Mouse (Mus musculus): ENCODE results near the gene Gbx1.

GRCm38 (mm10) chr5:24475476-24476241 lies 51.3 kb downstream of the Gbx1 start:
- TF ChIP-seq FLI1 (IDR thresholded peaks at IDR 0.05; ENCODE audit: low read length) (no peak), GATA1 (IDR thresholded peaks at IDR 0.05; ENCODE audit: borderline replicate concordance, low read length) (no peak)

Data from megakaryocyte, embryonic 14.5 days (primary cell).